Comparison of ENCODE assay signal across 8 mouse cellular contexts in genomic region chr2:25211121-25211670, GRCm38 (mm10). TPM values are rescaled to one million over a fixed set of nuclear protein-coding genes. Genes with fewer than 3 reads are reported as not detected.
DNase-seq lines count a peak whose midpoint lies in the region; ATAC-seq and TF ChIP-seq lines count a peak whose summit lies in the region.

Gene Nelfb, minus strand, starts transcription at chr2:25211489.

- intact Hi-C loops in heart, adult 2 months (cut with DNase I): loop anchor here (1.0 to 2.0 kb wide), 2 partner anchors 13 to 18 kb away; partner anchors contain the start of gene Tubb4b

- no peaks in the 10 kb centered on the region for H3K9me3 ChIP-seq in embryonic facial prominence, embryonic 14.5 days (ENCODE audit: control insufficient read depth, low read length)
- no peaks in the 10 kb centered on the region for H3K9me3 ChIP-seq in limb, embryonic 13.5 days
- no peaks in the 10 kb centered on the region for H3K9me3 ChIP-seq in midbrain, embryonic 15.5 days

- TF ChIP-seq EP300 in heart, adult 2 months (IDR thresholded peaks at IDR 0.05; ENCODE audit: insufficient read depth, low read depth, low read length): 0 out of 2 replicates have a peak, but pooled peaks have one; percentile 28

- peaks cover 2% of the 10 kb centered on the region for H3K79me2 ChIP-seq in heart, adult 2 months (replicated peaks; ENCODE audit: control insufficient read depth, insufficient read depth, low read length)

- peaks cover 26% of the 10 kb centered on the region for H3K36me3 ChIP-seq in embryonic facial prominence, embryonic 14.5 days (ENCODE audit: control insufficient read depth, insufficient read depth, low read length)
- no peaks in the 10 kb centered on the region for H3K36me3 ChIP-seq in heart, adult 2 months (ENCODE audit: control insufficient read depth, insufficient read depth, low read length)
- peaks cover 33% of the 10 kb centered on the region for H3K36me3 ChIP-seq in limb, embryonic 13.5 days
- no peaks in the 10 kb centered on the region; the same call in 1 of the 2 replicates for H3K36me3 ChIP-seq in midbrain, embryonic 15.5 days (replicated peaks)

- no peaks in the 10 kb centered on the region for H3K27me3 ChIP-seq in embryonic facial prominence, embryonic 14.5 days (replicated peaks; ENCODE audit: control insufficient read depth, insufficient read depth, low read length)
- no peaks in the 10 kb centered on the region for H3K27me3 ChIP-seq in heart, adult 2 months (ENCODE audit: control insufficient read depth, insufficient read depth, low read length)
- H3K27me3 ChIP-seq in limb, embryonic 13.5 days: peaks cover 3% of the 10 kb centered on the region; the same call in 1 of the 2 replicates
- H3K27me3 ChIP-seq in midbrain, embryonic 15.5 days (replicated peaks): no peaks in the 10 kb centered on the region

- H3K4me1 ChIP-seq in bone marrow, adult 2 months (ENCODE audit: control insufficient read depth, insufficient read depth, low read length): no peaks in the 10 kb centered on the region; the same call in 1 of the 2 replicates
- peaks cover 11% of the 10 kb centered on the region for H3K4me1 ChIP-seq in embryonic facial prominence, embryonic 14.5 days (ENCODE audit: control insufficient read depth, insufficient read depth, low read length)
- H3K4me1 ChIP-seq in heart, adult 2 months (ENCODE audit: control insufficient read depth, insufficient read depth, low read length): peaks cover 4% of the 10 kb centered on the region; the same call in 1 of the 2 replicates
- peaks cover 15% of the 10 kb centered on the region for H3K4me1 ChIP-seq in limb, embryonic 13.5 days
- peaks cover 36% of the 10 kb centered on the region for H3K4me1 ChIP-seq in midbrain, embryonic 15.5 days

- peak; percentile 97 for ATAC-seq in embryonic facial prominence, embryonic 14.5 days (ENCODE audit: low read depth)
- peak; percentile 94 for ATAC-seq in limb, embryonic 13.5 days (ENCODE audit: low FRiP score, low read depth)
- peak; percentile 95 for ATAC-seq in midbrain, embryonic 15.5 days (replicated peaks)

- peak; percentile 96 for DNase-seq in 416B (ENCODE audit: low read depth)
- peak; percentile 96 for DNase-seq in embryonic facial prominence, embryonic 14.5 days (ENCODE audit: low spot score)
- peak; percentile 92 to 95 for DNase-seq in heart, adult 2 months
- DNase-seq in kidney, adult 8-10 months: peak; percentile 88 to 92
- DNase-seq in spleen, adult 18-20 months: peak; percentile 86 to 91

- peak within 1 kb of the TSS; percentile 87 for H3K4me3 ChIP-seq in bone marrow, adult 2 months (replicated peaks; ENCODE audit: control insufficient read depth, low read depth, low read length)
- peak within 1 kb of the TSS; percentile 85 for H3K4me3 ChIP-seq in embryonic facial prominence, embryonic 14.5 days (ENCODE audit: low read depth, low read length)
- H3K4me3 ChIP-seq in heart, adult 2 months: peak within 1 kb of the TSS; percentile 69
- H3K4me3 ChIP-seq in limb, embryonic 13.5 days: peak within 1 kb of the TSS; percentile 71
- peak within 1 kb of the TSS; percentile 80 for H3K4me3 ChIP-seq in midbrain, embryonic 15.5 days

- no peak for TF ChIP-seq CTCF in bone marrow, adult 2 months (IDR thresholded peaks at IDR 0.05; ENCODE audit: control insufficient read depth, insufficient read depth, low read length)
- TF ChIP-seq CTCF in heart, adult 2 months (IDR thresholded peaks at IDR 0.05): no peak

- H3K4me2 ChIP-seq in embryonic facial prominence, embryonic 14.5 days (ENCODE audit: low read depth, low read length): peak within 1 kb of the TSS; percentile 74
- peak within 1 kb of the TSS; percentile 94 for H3K4me2 ChIP-seq in limb, embryonic 13.5 days (replicated peaks)
- peak within 1 kb of the TSS; percentile 83 for H3K4me2 ChIP-seq in midbrain, embryonic 15.5 days

- peak within 1 kb of the TSS; percentile 88 for H3K27ac ChIP-seq in bone marrow, adult 2 months (ENCODE audit: control insufficient read depth, insufficient read depth, low read depth, low read length, poor library complexity)
- peak within 1 kb of the TSS; percentile 91 for H3K27ac ChIP-seq in embryonic facial prominence, embryonic 14.5 days (replicated peaks; ENCODE audit: low read depth, low read length)
- H3K27ac ChIP-seq in heart, adult 2 months: peak within 1 kb of the TSS; percentile 99
- H3K27ac ChIP-seq in limb, embryonic 13.5 days: peak within 1 kb of the TSS; percentile 90
- peak within 1 kb of the TSS; percentile 92 for H3K27ac ChIP-seq in midbrain, embryonic 15.5 days

- WGBS in bone marrow, adult 2 months: under 1% methylated on average over 44 of the region's 44 CpGs
- 0% methylated on average over 25 of the region's 44 CpGs for WGBS in embryonic facial prominence, embryonic 14.5 days
- under 1% methylated on average over 44 of the region's 44 CpGs for WGBS in heart, adult 2 months
- WGBS in limb, embryonic 13.5 days: under 1% methylated on average over 44 of the region's 44 CpGs
- WGBS in midbrain, embryonic 15.5 days: under 1% methylated on average over 44 of the region's 44 CpGs

- H3K9ac ChIP-seq in embryonic facial prominence, embryonic 14.5 days (ENCODE audit: low read depth, low read length): peak within 1 kb of the TSS; percentile 88
- peak within 1 kb of the TSS; percentile 97 for H3K9ac ChIP-seq in heart, adult 2 months (ENCODE audit: low read depth, low read length)
- H3K9ac ChIP-seq in limb, embryonic 13.5 days: peak within 1 kb of the TSS; percentile 90
- peak within 1 kb of the TSS; percentile 80 for H3K9ac ChIP-seq in midbrain, embryonic 15.5 days

- peak; percentile 88; the same call in 1 of the 2 replicates for TF ChIP-seq POLR2A in bone marrow, adult 2 months (IDR thresholded peaks at IDR 0.05; ENCODE audit: borderline replicate concordance, control insufficient read depth, low read depth, low read length)
- TF ChIP-seq POLR2A in heart, adult 2 months (IDR thresholded peaks at IDR 0.05; ENCODE audit: insufficient read depth, low read depth, low read length): peak; percentile 68

RNA-seq across cellular contexts. Expression of gene Nelfb, which starts in this region (rescaled TPM):
- 26.7 and 38.0 TPM in 2 replicates for polyA plus RNA-seq in bone marrow, adult 2 months (2011; ENCODE audit: insufficient read depth, insufficient read length, low replicate concordance, missing spikeins)
- 76.8 and 94.4 TPM in 2 replicates for polyA plus RNA-seq in embryonic facial prominence, embryonic 14.5 days (2014; fragmentation: Nextera tagmentation; extraction: Ambion mirVana)
- 10 to 100 TPM; 37.4 TPM for total RNA-seq in heart, adult 2 months (2021)
- 47.0 and 86.7 TPM in 2 replicates for polyA plus RNA-seq in heart, adult 2 months (2012; rRNA removed)
- 122 and 124 TPM in 2 replicates for polyA plus RNA-seq in limb, embryonic 13.5 days (2015; fragmentation: Nextera tagmentation; extraction: Ambion mirVana)
- polyA plus RNA-seq in midbrain, embryonic 15.5 days (2015; fragmentation: Nextera tagmentation; extraction: Ambion mirVana): 126 and 129 TPM in 2 replicates

Comparison
In these comparisons a context has a peak if more than half of its experiments do, and no peak if none do; other contexts are left out.
1. Peak in every context shown above with its lines: DNase-seq, ATAC-seq, H3K4me3 ChIP-seq and H3K27ac ChIP-seq.